Mouse (Mus musculus): ENCODE measurements around the gene Spcs3. TPM values are rescaled to one million over a fixed set of nuclear protein-coding genes. Genes with fewer than 3 reads are reported as not detected.
A peak's percentile ranks its signal among the peaks of the same experiment; 100 is the strongest.

Gene Spcs3
- polyA plus RNA-seq, 1 experiment from 2014 or later: 80.2 TPM

DNA sequence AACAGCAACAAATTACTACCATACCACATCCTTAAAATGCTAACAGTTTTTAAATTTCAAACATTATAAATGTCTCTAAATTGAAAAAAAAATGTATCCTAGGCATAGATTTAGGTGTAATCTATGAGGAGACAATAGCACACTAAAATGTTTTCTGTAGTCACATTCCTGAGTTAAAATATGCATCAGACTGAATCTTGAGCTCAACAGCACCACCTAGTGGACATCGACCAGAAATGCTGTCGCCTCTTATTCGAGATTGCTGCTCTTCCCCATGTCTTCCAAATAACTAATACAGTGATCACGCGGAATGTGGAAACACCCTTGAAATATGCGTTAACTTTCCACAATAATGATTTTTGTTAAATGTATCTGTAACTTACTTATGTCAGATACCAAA lies 36.7 kb downstream of the Spcs3 start:
- DNase-seq (ENCODE audit: low spot score) (peak; percentile 88), ATAC-seq (ENCODE audit: low FRiP score) (0 out of 2 replicates have a peak, but pooled peaks have one; percentile 18)
- Histone ChIP-seq H3K9me3 (ENCODE audit: control insufficient read depth, low read length) (no peaks in the 10 kb centered on the region), H3K4me1 (replicated peaks; ENCODE audit: control insufficient read depth, insufficient read depth, low read length) (no peaks in the 10 kb centered on the region), H3K27ac (ENCODE audit: low read depth, low read length) (no peak overlapping the region), H3K4me3 (ENCODE audit: low read depth, low read length) (no peak overlapping the region), H3K36me3 (ENCODE audit: control insufficient read depth, insufficient read depth, low read length) (no peaks in the 10 kb centered on the region), H3K4me2 (replicated peaks; ENCODE audit: low read depth, low read length) (no peak overlapping the region), H3K9ac (ENCODE audit: low read depth, low read length) (no peak overlapping the region), H3K27me3 (ENCODE audit: control insufficient read depth, insufficient read depth, low read length) (no peaks in the 10 kb centered on the region)
- 18% methylated on average over 6 of the region's 6 CpGs for WGBS

GRCm38 (mm10) chr8:54491934-54492333 lies 37.9 kb downstream of the Spcs3 start:
- Histone ChIP-seq H3K36me3 (ENCODE audit: control insufficient read depth, insufficient read depth, low read length) (no peaks in the 10 kb centered on the region), H3K4me3 (ENCODE audit: low read depth, low read length) (no peak overlapping the region), H3K9ac (ENCODE audit: low read depth, low read length) (no peak overlapping the region), H3K4me1 (replicated peaks; ENCODE audit: control insufficient read depth, insufficient read depth, low read length) (no peaks in the 10 kb centered on the region), H3K27ac (ENCODE audit: low read depth, low read length) (no peak overlapping the region), H3K9me3 (ENCODE audit: control insufficient read depth, low read length) (no peaks in the 10 kb centered on the region), H3K27me3 (ENCODE audit: control insufficient read depth, insufficient read depth, low read length) (no peaks in the 10 kb centered on the region), H3K4me2 (replicated peaks; ENCODE audit: low read depth, low read length) (no peak overlapping the region)
- ATAC-seq (ENCODE audit: low FRiP score) (peak; percentile 38; the same call in 1 of the 2 replicates), DNase-seq (ENCODE audit: low spot score) (no peak)
- 81% methylated on average over 4 of the region's 4 CpGs for WGBS

DNA sequence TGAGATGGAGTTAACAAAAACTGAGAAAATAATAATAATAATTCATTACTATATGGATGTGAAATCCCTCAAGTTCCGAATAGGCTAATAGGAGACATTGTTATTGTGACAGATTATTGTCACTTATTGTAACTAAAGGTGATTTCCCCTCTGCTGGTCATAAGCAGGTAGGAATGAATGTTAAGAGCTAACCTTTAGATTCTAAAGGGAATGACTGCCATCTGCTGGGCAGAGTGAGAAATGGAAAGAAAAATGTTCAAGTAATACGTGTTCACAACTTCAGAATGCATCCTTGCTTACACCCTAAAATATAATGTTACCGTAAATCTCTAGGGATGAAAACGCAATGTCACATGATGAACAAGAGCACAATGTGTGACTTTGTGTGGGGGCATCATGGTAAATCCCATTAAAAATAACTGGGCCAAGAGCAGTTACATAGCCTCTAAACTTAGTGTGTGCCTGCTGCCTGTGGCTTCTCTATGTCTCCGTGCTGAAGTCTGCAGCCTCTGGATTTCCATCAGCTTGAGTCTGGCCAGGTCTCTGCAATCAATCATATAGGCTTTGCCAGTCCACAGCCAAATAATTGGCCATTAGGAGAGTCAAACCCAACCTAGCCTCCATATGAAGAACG lies 38.6 kb downstream of the Spcs3 start:
- Histone ChIP-seq H3K9me3 (ENCODE audit: control insufficient read depth, low read length) (no peaks in the 10 kb centered on the region), H3K4me2 (replicated peaks; ENCODE audit: low read depth, low read length) (no peak overlapping the region), H3K4me1 (replicated peaks; ENCODE audit: control insufficient read depth, insufficient read depth, low read length) (no peaks in the 10 kb centered on the region), H3K36me3 (ENCODE audit: control insufficient read depth, insufficient read depth, low read length) (no peaks in the 10 kb centered on the region), H3K4me3 (ENCODE audit: low read depth, low read length) (no peak overlapping the region), H3K27ac (ENCODE audit: low read depth, low read length) (no peak overlapping the region), H3K27me3 (ENCODE audit: control insufficient read depth, insufficient read depth, low read length) (no peaks in the 10 kb centered on the region), H3K9ac (ENCODE audit: low read depth, low read length) (no peak overlapping the region)
- 31% methylated on average over 6 of the region's 6 CpGs for WGBS
- DNase-seq (ENCODE audit: low spot score) (peak; percentile 77), ATAC-seq (ENCODE audit: low FRiP score) (peak; percentile 28)

- Histone ChIP-seq H3K27ac (ENCODE audit: low read depth, low read length) (no peak overlapping the region), H3K27me3 (ENCODE audit: control insufficient read depth, insufficient read depth, low read length) (no peaks in the 10 kb centered on the region), H3K9me3 (ENCODE audit: control insufficient read depth, low read length) (no peaks in the 10 kb centered on the region), H3K4me3 (ENCODE audit: low read depth, low read length) (no peak overlapping the region), H3K4me1 (replicated peaks; ENCODE audit: control insufficient read depth, insufficient read depth, low read length) (no peaks in the 10 kb centered on the region), H3K9ac (ENCODE audit: low read depth, low read length) (no peak overlapping the region), H3K4me2 (replicated peaks; ENCODE audit: low read depth, low read length) (no peak overlapping the region), H3K36me3 (ENCODE audit: control insufficient read depth, insufficient read depth, low read length) (no peaks in the 10 kb centered on the region)
- DNase-seq (ENCODE audit: low spot score) (no peak), ATAC-seq (ENCODE audit: low FRiP score) (no peak)
- 79% methylated on average over 4 of the region's 4 CpGs for WGBS
Observed at GRCm38 (mm10) chr8:54488437-54488836, 41.4 kb downstream of the Spcs3 start.

DNA sequence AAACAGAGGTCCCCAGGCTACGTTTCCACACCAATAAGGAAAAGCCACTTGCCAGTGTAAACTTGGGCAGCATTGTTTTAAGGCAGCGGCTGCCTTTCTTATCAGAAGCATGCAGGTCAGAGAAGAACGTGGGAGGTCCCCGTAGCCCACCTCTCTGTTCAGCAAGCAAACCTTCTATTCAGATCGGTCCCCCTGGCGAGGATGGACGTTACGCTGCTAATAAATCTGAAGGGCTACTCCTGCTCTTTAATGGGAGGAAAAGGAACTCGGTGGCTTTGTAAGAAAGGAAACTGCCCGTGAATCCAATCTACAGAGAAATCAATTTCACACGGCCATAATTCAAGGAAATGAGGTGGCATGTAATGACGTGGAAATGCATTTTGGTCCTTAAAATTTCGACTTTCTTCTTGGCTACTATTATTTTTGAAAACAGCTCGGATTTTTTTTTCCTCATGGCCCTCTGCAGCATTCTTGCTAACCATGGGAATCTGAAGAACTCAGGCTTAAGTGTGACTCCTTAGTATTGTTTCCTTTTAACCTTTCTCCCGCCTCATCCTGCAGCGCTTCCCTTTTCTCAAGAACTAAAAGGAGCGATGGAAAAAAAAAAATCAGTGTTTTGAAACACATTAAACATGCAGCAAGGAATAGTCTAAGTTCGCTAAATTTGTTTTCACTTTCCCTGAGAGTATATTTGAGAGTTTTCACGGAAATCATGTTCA lies 43.1 kb downstream of the Spcs3 start:
- ATAC-seq (ENCODE audit: low FRiP score) (no peak), DNase-seq (ENCODE audit: low spot score) (peak; percentile 8)
- 44% methylated on average over 19 of the region's 19 CpGs for WGBS
- Histone ChIP-seq H3K4me3 (ENCODE audit: low read depth, low read length) (no peak overlapping the region), H3K36me3 (ENCODE audit: control insufficient read depth, insufficient read depth, low read length) (no peaks in the 10 kb centered on the region), H3K4me2 (replicated peaks; ENCODE audit: low read depth, low read length) (no peak overlapping the region), H3K9me3 (ENCODE audit: control insufficient read depth, low read length) (no peaks in the 10 kb centered on the region), H3K27ac (ENCODE audit: low read depth, low read length) (no peak overlapping the region), H3K9ac (ENCODE audit: low read depth, low read length) (no peak overlapping the region), H3K4me1 (replicated peaks; ENCODE audit: control insufficient read depth, insufficient read depth, low read length) (no peaks in the 10 kb centered on the region), H3K27me3 (ENCODE audit: control insufficient read depth, insufficient read depth, low read length) (no peaks in the 10 kb centered on the region)

Other genes with a start within 250 kb of the Spcs3 start
- gene Asb5, start 418 bp downstream of the Spcs3 start, polyA plus RNA-seq (2014; fragmentation: Nextera tagmentation; extraction: Ambion mirVana): 4.7 and 6.1 TPM in 2 replicates
- gene Spata4, start 70.8 kb upstream of the Spcs3 start, polyA plus RNA-seq (2014; fragmentation: Nextera tagmentation; extraction: Ambion mirVana): 0.22 TPM in 1 of 2 replicates, not detected in the other

Data from hindbrain, embryonic 11.5 days (tissue).